Comparison of ENCODE assay signal across 22 mouse cellular contexts in genomic region chr10:27264713-27265112, GRCm38 (mm10).
A peak's percentile ranks its signal among the peaks of the same experiment; 100 is the strongest.
DNase-seq lines count a peak whose midpoint lies in the region; ATAC-seq and TF ChIP-seq lines count a peak whose summit lies in the region.
"Had no signal": no experiment of that assay in that cellular context is flagged by ENCODE, and none has a peak within 500 bp of the region (broad histone marks: within the 10 kb centered on the region; RNA-seq: fewer than 3 reads in every experiment).

No protein-coding gene starts in this region.

- no peak overlapping the region for H3K4me2 ChIP-seq in hindbrain, postnatal 0 days (ENCODE audit: low read depth, low read length)
- no peak overlapping the region for H3K4me2 ChIP-seq in hindbrain, embryonic 13.5 days
- H3K4me2 ChIP-seq: hindbrain, embryonic 15.5 days; intestine, embryonic 15.5 days; liver, embryonic 13.5 days; lung, embryonic 14.5 days; midbrain, embryonic 13.5 days had no signal

- H3K4me3 ChIP-seq in hindbrain, postnatal 0 days (ENCODE audit: low read length), result no peak overlapping the region
- H3K4me3 ChIP-seq in hindbrain, embryonic 13.5 days, result no peak overlapping the region
- H3K4me3 ChIP-seq in left cerebral cortex, adult 2 months, result no peak overlapping the region
- H3K4me3 ChIP-seq: hindbrain, embryonic 15.5 days; intestine, embryonic 15.5 days; liver, embryonic 13.5 days; megakaryocyte, embryonic 14.5 days; midbrain, embryonic 13.5 days had no signal

- no peaks in the 10 kb centered on the region for H3K4me1 ChIP-seq in hindbrain, postnatal 0 days (ENCODE audit: insufficient read depth, low read length)
- no peaks in the 10 kb centered on the region for H3K4me1 ChIP-seq in hindbrain, embryonic 13.5 days (replicated peaks)
- H3K4me1 ChIP-seq: hindbrain, embryonic 15.5 days; intestine, embryonic 15.5 days; liver, embryonic 13.5 days; megakaryocyte, embryonic 14.5 days had no signal

- H3K9me3 ChIP-seq in hindbrain, postnatal 0 days (ENCODE audit: low read length), result no peaks in the 10 kb centered on the region
- no peaks in the 10 kb centered on the region for H3K9me3 ChIP-seq in hindbrain, embryonic 13.5 days
- H3K9me3 ChIP-seq: hindbrain, embryonic 15.5 days; intestine, embryonic 15.5 days; liver, embryonic 13.5 days; megakaryocyte, embryonic 14.5 days; midbrain, embryonic 13.5 days had no signal

- intact Hi-C loops in left cerebral cortex, adult 2 months (cut with DNase I), result no loop called here
- intact Hi-C loops in left cerebral cortex, postnatal 14 days (cut with DNase I), result no loop called here

- H3K9ac ChIP-seq in hindbrain, postnatal 0 days (replicated peaks; ENCODE audit: low read length), result no peak overlapping the region
- no peak overlapping the region for H3K9ac ChIP-seq in hindbrain, embryonic 13.5 days
- H3K9ac ChIP-seq: hindbrain, embryonic 15.5 days; intestine, embryonic 15.5 days; liver, embryonic 13.5 days; lung, embryonic 14.5 days; midbrain, embryonic 13.5 days had no signal

- no peaks in the 10 kb centered on the region for H3K27me3 ChIP-seq in hindbrain, postnatal 0 days (ENCODE audit: insufficient read depth, low read length)
- H3K27me3 ChIP-seq in hindbrain, embryonic 13.5 days, result no peaks in the 10 kb centered on the region
- H3K27me3 ChIP-seq: hindbrain, embryonic 15.5 days; intestine, embryonic 15.5 days; liver, embryonic 13.5 days; megakaryocyte, embryonic 14.5 days; midbrain, embryonic 13.5 days had no signal

- H3K36me3 ChIP-seq in hindbrain, postnatal 0 days (ENCODE audit: insufficient read depth, low read length), result no peaks in the 10 kb centered on the region
- no peaks in the 10 kb centered on the region for H3K36me3 ChIP-seq in hindbrain, embryonic 13.5 days
- H3K36me3 ChIP-seq: hindbrain, embryonic 15.5 days; intestine, embryonic 15.5 days; liver, embryonic 13.5 days; midbrain, embryonic 13.5 days had no signal

- DNase-seq in hindbrain, postnatal 0 days (ENCODE audit: low spot score), result no peak
- DNase-seq in left cerebral cortex, adult 2 months (ENCODE audit: extremely low spot score in 1 of 2, low spot score in 2 of 2), result no peak
- no peak for DNase-seq in left cerebral cortex, postnatal 14 days (ENCODE audit: low spot score in 2 of 2)
- peak; percentile 15 for DNase-seq in R1 (ENCODE audit: low read depth, low spot score)
- DNase-seq in Muller cell, postnatal 12 days (ENCODE audit: inconsistent ontology term), result no peak
- DNase-seq in spleen, postnatal 4 days (ENCODE audit: low spot score in 2 of 2), result no peak
- DNase-seq: adrenal gland, postnatal 14 days; cerebellum, adult 9-10 months; gastrocnemius, postnatal 25 days; heart, adult 18-20 months; heart, postnatal 4 days; liver, embryonic 13.5 days; lung, embryonic 14.5 days; right cerebral cortex, postnatal 25 days; spleen, adult 18-20 months; thymus, postnatal 36 days had no signal

- ATAC-seq in hindbrain, postnatal 0 days, result no peak
- ATAC-seq in hindbrain, embryonic 13.5 days (ENCODE audit: low FRiP score), result no peak
- ATAC-seq: forebrain, embryonic 14.5 days; intestine, embryonic 15.5 days; midbrain, embryonic 13.5 days had no signal

- 0 out of 2 replicates have a peak, but pooled peaks have one; percentile 3 for TF ChIP-seq CTCF in hindbrain, postnatal 0 days (IDR thresholded peaks at IDR 0.05; ENCODE audit: low read depth)
- peak; percentile 43 for TF ChIP-seq CTCF in left cerebral cortex, adult 2 months (IDR thresholded peaks at IDR 0.05)

- H3K27ac ChIP-seq in hindbrain, postnatal 0 days, result no peak overlapping the region
- H3K27ac ChIP-seq in hindbrain, embryonic 13.5 days, result no peak overlapping the region
- H3K27ac ChIP-seq in left cerebral cortex, adult 2 months, result no peak overlapping the region
- H3K27ac ChIP-seq: hindbrain, embryonic 15.5 days; intestine, embryonic 15.5 days; liver, embryonic 13.5 days; midbrain, embryonic 13.5 days had no signal

- WGBS in hindbrain, postnatal 0 days, result 61% methylated on average over 2 of the region's 2 CpGs
- 59% methylated on average over 2 of the region's 2 CpGs for WGBS in hindbrain, embryonic 13.5 days
